Mouse (Mus musculus) 416B (cell line): ENCODE measurements at regions not wholly inside any gene's neighbourhood (a gene's known extent, or its start where the extent isn't known, plus 50 kb on each side); places are given as distances from the start of the nearest gene placed in this dataset.
A peak's percentile ranks its signal among the peaks of the same experiment; 100 is the strongest.

Experiments used
- DNase-seq: peaks from one replicate; pipeline ENCODE4 v3.0.0; 2011; ENCODE audit warnings: low read depth

DNA sequence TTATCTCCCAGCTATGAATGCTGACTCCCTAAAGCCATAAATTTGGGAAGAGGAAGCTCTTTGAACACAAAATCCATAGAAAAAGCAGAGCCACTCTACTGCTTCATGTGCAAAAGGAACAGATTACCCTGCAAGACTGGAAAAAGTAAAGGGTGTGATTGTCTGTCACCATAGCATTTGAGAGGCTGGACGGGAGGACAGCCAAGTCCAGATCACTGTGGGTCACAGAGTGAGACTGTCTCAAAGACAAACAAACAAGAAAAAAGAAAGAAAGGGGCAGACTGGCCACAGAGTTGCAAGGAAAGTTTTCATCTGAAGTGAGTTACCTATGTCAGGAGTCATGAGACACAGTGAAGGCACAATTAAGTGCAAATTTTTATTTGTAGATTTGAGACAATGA, 150.7 kb upstream of the Ccn2 start:
- DNase-seq, result no peak

DNA sequence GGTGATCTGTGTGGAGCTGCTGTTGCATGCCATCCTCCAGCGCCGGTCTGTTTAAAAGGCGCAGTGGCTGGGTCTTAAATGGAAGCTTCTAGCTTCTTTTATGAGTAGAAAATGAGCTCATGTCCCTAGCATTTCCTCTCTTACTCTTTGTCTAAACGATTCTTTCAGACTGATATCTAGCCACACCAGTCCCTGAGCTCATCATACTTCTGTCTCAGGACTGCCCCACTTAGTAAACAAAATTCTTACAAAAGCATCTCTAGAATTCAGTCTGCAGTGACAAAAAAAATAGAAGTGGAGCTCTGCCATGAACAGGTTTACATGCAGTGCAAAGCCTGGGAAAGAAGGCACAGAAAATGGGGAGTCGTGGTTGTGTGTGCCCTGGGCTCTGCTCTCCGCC, 150.2 kb upstream of the Ccn2 start:
- no peak for DNase-seq

DNA sequence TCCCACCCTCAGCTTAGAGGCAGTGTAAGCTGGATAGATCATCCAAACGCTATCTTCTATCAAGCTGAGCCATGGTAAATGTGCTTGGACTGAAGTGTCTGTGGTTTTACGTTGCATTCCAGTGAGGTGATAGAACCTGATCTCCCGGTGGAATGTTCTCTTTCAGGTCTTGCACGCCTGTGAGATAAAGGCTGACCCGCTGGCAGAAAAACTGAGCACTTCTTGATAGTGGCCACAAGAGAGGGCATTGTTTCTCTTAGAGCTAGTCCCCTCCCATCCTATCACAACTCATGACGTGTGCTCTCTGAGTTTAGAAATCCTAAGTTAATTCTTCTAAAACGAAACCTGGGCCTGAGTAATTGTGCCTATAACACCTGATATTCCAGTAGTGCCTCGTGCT, 149.1 kb upstream of the Ccn2 start:
- no peak for DNase-seq

DNA sequence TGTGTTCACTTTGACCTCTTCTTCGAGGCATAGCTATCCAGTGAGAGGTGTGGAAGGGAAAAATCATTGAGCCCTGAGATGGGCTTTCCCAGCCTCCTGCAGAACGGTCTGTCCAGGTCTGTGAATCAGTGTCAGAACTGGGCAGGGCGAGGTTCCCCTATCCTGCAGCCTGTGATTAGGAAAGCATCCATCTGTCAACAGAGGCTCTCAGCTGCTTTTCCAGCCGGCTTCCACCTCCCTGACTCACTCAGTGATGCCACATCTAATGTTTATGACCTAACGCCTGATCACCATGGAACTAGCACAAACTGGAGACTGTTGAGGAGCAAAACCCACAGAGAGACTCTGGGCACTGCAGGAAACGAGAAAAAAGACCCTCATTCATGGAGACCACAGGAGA, 148.1 kb upstream of the Ccn2 start:
- no peak for DNase-seq

DNA sequence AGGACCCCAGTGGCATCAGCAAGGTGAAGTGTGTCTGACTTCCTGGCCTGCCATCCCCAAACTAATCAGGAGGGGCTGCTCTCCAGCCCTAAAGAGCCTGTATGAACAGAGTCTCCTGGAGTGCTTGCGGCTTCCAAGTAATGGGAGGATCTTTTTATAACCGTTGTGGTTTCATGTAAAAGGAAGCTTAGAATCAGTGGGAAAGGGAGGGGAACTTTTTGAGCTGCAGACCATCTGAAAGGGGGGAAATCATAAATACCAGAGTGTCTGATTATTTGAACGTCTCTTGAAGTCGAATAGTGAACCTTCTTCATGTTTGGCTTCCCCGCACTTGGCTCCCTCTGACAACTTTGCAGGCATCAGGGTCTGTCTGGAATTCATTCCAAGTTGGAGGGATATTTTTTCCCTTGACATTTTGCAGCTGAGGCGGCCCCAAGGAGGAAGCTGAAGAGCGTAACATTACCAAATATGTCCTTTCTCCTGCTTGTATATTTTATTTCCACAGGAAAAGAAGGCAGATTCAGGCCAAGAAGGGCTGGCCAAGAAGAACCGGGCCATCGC, 147.2 kb upstream of the Ccn2 start:
- DNase-seq, result no peak

DNA sequence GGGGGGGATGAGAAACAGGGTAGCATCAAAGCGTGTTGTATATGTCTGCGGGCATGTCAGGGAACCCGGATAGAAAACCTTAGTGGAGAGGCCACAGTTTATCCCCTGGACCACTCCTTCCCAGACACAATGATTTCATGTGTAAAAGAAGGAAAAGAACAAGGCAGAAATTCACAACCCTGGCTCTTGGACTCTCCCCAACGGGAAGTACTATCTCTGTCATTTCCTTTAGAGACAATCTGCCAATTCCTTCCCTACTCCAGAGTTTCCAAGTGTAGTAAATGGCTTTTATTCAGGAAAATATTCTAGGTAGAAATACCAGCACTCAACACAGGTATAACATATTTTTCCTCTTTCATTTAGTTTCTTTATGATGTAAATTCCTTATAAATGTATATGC, 141.7 kb upstream of the Ccn2 start:
- no peak for DNase-seq

DNA sequence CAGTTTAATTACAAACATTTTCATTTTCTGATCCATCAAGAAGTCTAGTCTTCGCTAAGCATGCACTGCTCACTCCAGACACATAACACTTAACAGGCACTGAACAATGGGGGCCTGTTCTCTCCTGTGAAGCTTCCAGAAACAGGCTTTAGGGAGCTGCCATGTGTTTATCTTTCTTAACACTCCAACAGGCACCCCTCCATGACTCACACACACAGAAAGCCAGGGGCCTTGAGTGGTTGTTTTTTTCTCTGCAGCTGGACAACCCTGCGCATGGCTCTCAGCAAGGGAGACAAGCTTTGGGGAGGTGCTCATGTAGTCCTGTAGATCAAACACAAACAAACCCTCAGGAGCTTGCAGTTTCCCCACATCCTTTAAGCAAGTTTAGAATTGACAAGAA, 136.6 kb upstream of the Ccn2 start:
- DNase-seq, result no peak

DNA sequence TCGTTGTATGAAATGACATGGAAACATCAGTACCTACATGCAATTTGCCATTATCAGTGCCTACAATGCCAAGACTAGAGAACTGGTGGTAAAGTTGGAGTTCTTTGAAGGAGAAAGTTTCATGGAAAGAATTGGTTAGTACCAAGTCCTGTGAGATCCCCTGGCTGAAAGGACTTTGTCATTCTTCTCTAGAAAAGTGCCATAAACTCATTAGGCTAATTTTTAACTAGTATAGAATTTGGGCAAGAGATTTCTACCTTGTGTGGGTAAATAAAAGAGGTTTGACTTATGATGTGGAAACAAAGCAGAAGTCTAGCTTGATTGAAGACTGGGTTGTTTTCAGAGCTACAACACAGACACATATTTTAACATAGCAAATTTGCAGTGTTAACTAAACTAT, 131.4 kb upstream of the Ccn2 start:
- no peak for DNase-seq

DNA sequence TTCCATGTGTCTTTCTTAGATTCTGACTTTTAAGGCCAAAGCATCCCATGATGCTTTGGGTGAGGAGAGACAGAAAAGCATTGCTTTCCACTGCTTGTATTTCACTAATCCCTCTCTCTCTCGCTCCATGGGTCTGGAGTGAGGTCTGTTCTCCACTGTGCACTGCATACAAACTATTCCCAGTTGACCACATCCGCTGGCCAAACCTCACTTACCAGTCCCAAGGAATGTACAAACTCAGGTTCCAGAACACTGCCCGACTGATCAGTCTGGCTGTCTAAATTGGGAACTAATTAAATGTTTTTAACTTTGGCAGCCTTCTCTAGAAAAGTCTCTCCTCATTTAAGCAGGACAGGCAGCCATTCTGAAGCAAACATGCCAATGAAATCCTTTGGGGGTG, 130.9 kb upstream of the Ccn2 start:
- no peak for DNase-seq

DNA sequence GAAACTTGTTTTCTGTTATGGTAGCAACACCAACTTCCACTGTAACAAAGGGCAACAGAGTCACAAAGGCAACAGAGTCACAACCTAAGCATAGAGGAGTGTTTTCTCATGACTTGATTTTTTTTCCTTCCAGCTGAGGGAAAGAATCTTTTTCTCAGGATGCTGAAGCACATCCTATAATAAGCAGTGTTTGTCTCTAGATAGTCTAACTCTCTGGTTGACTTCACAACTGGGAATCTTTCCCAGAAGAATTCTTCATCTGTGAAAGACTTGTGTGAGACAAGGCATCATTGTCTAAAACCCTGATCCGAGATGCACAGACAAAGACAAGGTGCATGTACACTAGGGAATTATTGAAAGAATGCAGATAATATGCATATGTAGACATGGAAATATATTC, 125.5 kb upstream of the Ccn2 start:
- no peak for DNase-seq

DNA sequence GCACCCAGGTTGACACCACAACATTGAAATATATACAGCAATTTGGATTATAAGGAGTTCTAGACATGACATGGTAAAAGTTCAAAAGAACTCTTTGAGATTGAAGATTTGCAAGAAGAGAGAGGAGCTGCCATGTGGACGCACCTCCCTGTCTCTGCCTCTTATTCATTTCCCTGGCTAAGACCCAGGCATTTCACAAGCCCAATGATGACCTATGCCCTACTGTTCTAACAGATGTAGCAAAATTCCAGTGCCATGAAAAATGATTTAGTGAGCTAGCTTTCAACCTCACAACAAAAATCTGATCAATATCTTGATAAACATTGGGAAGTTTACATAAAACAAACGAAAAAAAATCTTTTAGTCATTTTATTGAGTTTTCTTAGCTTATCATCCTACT, 123.7 kb upstream of the Ccn2 start:
- no peak for DNase-seq

DNA sequence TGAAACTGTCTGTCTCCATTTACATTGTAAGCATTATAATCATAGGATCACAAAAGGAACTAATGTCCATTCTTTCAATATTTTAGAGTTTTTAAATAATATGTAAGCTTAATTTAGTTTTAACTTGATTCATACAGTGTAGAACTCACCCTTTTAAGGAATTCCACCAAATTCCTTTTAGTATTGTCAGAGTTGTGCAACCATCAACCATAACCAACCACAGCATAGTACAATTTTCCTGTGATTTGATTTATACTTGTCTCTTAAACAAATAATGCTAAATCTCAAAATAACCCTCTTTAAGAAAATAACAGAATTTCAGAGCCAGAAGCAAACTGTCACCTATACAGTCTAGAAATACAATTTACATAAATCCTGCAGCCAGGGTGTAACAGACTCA, 119.0 kb upstream of the Ccn2 start:
- no peak for DNase-seq

DNA sequence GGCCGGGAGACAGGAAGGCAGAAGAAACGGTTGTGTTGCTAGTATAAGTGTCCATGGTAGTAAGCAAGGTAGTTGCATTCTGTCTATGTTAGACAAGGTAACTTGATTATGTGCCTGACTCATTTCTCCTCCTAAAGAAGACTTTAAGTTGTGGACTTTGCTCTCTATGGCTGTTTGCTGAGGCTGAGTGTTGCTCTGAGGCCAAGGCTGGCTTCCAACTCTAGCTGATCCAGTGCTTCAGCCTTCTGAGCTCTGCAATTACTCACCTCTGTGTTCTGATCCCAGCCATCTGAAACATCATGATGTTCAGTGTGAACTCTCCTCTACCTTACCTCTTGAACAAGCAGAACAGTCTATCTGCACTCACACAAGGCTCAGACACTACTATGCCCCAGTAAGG, 116.7 kb upstream of the Ccn2 start:
- DNase-seq, result no peak

DNA sequence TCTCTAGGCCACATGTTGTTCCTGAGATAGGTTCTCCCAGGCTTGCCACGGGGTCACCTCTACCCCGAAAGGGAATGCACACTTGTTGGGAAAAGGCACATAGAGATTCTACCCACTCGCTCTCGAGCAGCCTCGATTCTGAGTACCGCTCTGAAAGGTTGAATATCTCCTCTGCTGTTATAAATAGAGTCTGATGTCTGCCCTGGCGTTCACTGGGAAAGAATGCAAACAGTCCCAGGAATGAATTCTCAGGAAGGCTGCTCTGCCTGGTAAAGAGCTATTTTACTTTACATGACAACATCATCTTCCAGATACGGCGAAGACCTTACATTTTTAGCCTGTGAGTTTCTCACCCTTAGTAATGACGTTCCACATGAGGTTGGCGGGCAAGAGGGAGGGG, 116.1 kb upstream of the Ccn2 start:
- DNase-seq, result no peak

DNA sequence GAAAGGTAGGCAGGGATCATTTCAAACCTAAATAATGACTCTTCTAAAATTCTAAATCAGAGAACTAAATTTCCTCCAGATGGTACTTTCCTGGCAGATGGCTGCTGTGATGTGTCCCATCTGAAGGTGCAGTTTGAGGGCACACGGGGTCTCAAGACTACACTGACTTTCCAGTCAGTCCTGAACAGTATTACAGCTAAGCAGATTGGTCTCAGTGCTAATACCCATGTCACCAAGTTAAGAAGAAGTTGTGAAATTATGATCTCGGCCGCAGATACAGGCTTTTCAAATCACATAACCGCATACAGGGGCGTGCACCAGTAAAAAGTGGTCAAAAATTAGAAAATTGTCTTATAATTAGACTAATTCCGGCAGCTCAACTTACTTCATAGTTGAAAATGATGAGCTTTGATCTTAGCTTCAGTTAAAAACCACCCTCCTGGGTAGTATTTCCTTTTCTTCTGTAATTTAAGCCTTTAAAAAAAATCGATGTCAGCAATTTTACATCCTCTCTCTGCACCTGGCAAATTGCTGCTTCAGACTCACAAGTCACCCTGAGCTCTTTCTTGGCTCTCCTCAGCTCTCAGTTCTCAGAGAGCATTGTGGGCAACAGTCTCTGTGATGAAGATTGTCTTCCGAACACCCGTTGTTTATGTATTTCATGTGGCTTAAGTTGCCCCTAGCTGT, 113.2 kb upstream of the Ccn2 start:
- no peak for DNase-seq

DNA sequence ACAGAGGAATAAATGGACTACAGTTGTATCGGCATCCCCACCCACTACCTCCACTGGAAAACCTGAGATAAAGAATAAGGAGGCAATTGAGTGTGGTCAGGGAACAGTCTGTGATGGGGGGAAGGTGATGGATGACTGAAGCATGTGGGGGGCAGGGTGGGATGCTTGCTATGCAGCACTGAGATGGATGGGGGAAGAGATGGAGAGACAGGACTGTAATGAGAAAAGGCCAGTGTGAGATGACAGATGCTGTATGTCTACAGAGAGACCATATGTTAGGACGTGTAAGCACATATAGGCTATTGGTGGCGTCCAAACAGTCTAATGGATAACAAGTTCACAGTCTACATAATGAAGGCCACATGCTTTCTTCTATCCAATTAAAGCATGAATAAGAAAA, 112.2 kb upstream of the Ccn2 start:
- no peak for DNase-seq

DNA sequence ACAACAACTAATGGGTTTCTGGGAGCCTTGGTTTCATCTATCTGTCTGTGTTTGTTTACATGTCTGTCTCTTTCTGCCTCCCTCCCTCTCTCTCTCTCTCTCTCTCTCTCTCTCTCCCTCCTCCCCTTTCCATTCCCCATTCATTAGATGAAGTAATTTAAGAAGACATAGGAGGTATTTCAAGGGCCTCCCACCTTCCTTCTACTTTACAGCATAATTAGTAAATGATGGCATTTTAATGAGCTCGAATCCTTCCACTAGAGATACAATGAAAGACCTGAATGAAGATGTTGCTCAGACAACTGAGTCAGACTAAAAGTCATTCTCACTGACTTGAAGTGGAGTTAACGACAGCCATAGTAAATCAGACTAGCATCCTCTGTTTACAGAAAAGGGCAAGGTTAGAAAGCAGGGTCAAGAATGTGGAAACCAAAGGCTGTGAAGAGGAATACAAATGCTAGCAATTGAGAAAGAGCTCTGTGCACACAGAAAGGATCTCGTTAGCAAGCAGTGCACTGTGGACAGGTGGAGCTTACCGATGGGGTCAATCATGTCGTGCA, 111.1 kb upstream of the Ccn2 start:
- DNase-seq, result no peak

DNA sequence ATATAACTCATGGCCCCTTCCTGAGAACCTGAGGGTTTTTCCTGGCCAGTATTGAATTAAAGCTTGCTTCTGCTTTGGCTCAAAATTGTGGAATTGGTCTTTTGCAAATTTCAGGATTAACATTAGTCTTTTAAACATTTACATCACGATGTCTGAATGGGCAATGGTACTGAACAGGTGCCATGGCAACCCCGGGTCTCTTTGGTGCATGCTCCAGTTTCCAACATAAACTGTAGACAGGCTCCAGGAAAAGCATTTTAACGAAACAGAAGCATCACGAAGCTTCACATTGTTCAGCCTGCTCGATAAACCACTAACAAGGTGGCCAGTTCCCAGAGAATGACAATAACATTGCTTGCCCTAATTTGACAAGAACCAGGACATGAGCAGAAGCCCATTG, 109.8 kb upstream of the Ccn2 start:
- DNase-seq, result no peak

DNA sequence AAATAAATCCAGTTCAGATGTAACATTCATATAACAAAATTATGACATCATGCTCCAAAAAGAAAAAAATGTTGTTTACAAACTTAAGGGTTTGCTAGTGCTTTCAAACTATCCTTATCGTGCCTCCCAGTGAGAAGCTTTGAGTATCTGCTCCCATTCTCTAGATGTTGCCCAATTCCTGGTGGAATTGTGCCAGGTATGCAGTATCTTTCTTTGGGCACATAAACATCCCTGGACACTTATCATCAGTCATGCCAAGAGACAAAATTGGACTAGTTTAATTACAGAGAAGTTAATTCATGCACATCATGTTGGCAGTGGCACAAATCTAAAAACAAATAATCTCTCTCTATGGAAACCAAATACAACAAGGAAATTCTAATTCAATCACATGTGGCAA, 109.0 kb upstream of the Ccn2 start:
- DNase-seq, result no peak

DNA sequence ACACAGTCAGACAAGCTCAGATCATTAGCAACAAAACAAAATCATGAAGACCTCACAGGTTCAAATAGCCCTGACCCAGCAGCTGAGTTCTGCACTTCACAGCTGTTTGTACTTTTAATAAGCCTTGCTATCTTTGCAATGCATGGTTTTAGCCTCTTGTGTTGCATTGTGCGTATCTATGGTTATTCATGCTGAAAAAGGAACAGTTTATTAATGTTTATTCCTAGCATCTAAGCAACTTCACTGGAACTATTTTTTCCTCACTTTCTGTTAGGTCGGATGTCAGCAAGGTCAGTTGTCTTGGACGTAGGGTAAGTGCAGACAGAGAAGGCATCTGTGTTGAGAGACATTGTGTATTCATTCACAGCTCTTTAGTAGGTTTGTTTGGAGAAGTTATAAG, 107.3 kb upstream of the Ccn2 start:
- no peak for DNase-seq

DNA sequence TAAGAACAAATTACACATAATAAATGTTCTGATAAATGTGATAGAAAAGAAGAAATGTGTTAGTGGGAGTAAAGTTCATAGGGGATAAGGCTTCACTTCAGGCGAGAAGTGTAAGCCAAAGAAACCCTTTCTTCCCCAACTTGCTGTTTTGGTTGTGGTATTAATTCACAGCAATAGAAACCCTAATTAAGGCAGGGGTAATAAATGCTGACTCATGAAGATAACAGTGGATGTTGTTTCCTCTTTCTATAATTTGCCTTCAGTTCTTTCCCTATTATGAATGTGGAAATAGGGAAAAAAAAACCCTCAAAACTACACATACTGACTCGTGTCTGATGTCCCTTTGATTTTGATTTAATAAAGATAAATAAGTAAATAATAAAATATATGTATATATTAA, 104.8 kb upstream of the Ccn2 start:
- DNase-seq, result no peak

DNA sequence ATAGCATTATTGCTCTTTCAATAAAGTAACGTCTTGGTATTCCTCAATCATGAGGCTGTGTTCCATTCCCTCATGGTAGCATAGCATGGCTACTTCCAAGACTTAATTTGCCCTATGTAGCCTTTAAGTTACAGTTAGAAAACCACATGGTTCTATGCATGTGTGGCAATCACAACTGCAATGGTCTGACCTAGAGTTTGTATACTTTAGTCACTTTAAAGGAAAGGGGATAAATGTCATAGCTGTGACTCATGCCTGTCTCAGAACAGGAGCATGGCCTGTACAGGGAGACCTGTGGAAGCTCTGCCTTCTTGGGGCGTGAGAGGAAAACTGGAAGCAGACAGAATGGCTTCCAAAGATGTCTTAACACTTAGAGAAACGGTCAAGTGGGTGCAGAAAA, 103.4 kb upstream of the Ccn2 start:
- peak; percentile 56 for DNase-seq

DNA sequence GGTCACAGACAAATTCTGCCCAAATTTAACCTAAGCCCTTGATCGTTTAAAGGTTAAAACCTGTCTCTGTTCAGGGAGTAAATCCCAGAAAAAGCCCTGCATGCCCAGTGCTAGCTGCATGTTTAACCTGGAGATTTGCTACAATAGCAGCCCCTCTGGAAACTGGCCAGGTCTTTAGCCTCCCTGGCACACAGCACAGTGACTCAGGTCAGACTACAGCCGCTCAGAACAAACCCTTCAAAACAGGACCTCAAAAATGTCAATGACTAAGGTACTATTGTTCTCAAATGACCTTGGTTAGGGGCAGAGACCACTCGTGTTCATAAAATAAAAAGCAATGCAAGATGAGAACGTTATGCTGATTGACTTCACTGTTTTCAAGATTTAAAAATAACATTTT, 101.8 kb upstream of the Ccn2 start:
- DNase-seq, result peak; percentile 44

DNA sequence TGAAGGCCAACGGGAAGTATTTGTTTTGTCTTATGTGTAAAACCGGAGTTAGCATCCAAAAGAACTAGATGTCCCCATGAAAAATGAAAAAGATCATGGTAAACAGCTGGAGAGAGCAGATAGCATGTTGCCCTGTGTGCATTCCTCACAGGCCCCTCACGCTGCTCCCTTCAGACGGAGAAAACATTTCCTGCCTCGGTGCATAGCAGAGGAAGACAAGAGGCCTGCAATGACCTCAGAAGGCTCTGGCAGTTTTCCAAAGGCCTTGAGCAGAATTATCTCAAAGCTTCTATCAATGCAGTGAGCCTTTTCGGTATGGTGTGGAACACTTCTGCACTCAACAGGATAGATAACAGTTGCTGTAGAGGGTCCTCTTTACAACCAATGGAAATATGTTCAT, 101.3 kb upstream of the Ccn2 start:
- peak; percentile 88 for DNase-seq
